ENCODE assay signal across 24 mouse cellular contexts in the genomic region with DNA sequence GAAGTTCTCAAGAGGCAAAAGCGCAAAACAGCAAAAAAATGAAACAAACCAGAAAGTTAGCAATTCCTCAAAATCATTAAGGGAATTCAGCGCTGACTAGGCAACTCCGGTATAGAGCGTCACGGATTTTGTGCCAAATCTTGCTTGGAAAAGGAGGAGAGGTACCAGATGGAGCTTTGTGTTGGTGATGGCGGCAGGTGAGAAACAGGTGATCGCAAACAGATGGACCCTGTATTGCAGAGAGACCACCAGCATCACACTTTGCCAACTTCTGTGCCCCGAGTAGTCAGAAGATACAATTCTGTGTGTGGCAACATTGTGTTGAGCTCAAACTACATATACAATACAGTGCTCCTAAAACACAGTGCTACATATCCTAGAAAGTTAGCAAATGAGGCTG.
DNase-seq lines count a peak whose midpoint lies in the region; ATAC-seq and TF ChIP-seq lines count a peak whose summit lies in the region.
"Had no signal": no experiment of that assay in that cellular context is flagged by ENCODE, and none has a peak within 500 bp of the region (broad histone marks: within the 10 kb centered on the region; RNA-seq: fewer than 3 reads in every experiment).

No protein-coding gene starts in this region.

- TF ChIP-seq CTCF in midbrain, postnatal 0 days (IDR thresholded peaks at IDR 0.05), result no peak

- no peak overlapping the region for H3K9ac ChIP-seq in forebrain, embryonic 16.5 days (replicated peaks; ENCODE audit: low read depth, low read length)
- H3K9ac ChIP-seq in forebrain, embryonic 11.5 days (ENCODE audit: low read length), result no peak overlapping the region
- H3K9ac ChIP-seq in midbrain, postnatal 0 days (replicated peaks; ENCODE audit: low read length, poor library complexity, severe bottlenecking), result no peak overlapping the region
- no peak overlapping the region for H3K9ac ChIP-seq in midbrain, embryonic 11.5 days (ENCODE audit: low read length)
- H3K9ac ChIP-seq: embryonic facial prominence, embryonic 13.5 days; heart, embryonic 15.5 days; hindbrain, embryonic 13.5 days; kidney, embryonic 15.5 days; liver, embryonic 12.5 days; liver, postnatal 0 days; midbrain, embryonic 12.5 days; neural tube, embryonic 13.5 days had no signal

- peaks cover 14% of the 10 kb centered on the region for H3K4me1 ChIP-seq in forebrain, embryonic 16.5 days (replicated peaks; ENCODE audit: control insufficient read depth, insufficient read depth, low read length)
- peaks cover 2% of the 10 kb centered on the region; the same call in 1 of the 2 replicates for H3K4me1 ChIP-seq in forebrain, embryonic 11.5 days (replicated peaks; ENCODE audit: control insufficient read depth, insufficient read depth, low read length)
- H3K4me1 ChIP-seq in midbrain, postnatal 0 days (ENCODE audit: insufficient read depth, low read length), result no peaks in the 10 kb centered on the region; the same call in 1 of the 2 replicates
- H3K4me1 ChIP-seq in midbrain, embryonic 11.5 days (ENCODE audit: control insufficient read depth, insufficient read depth, low read length), result no peaks in the 10 kb centered on the region
- H3K4me1 ChIP-seq: liver, embryonic 12.5 days had no signal

- 70% methylated on average over 8 of the region's 8 CpGs for WGBS in forebrain, embryonic 16.5 days
- WGBS in forebrain, embryonic 11.5 days, result 95% methylated on average over 8 of the region's 8 CpGs
- WGBS in midbrain, postnatal 0 days, result 94% methylated on average over 8 of the region's 8 CpGs
- 94% methylated on average over 8 of the region's 8 CpGs for WGBS in midbrain, embryonic 11.5 days

- H3K9me3 ChIP-seq in forebrain, embryonic 16.5 days (ENCODE audit: control insufficient read depth, low read length), result no peaks in the 10 kb centered on the region
- H3K9me3 ChIP-seq in forebrain, embryonic 11.5 days (ENCODE audit: control insufficient read depth, low read length), result no peaks in the 10 kb centered on the region
- H3K9me3 ChIP-seq in midbrain, postnatal 0 days (ENCODE audit: low read length), result no peaks in the 10 kb centered on the region
- no peaks in the 10 kb centered on the region for H3K9me3 ChIP-seq in midbrain, embryonic 11.5 days (ENCODE audit: control insufficient read depth, low read length)
- H3K9me3 ChIP-seq: embryonic facial prominence, embryonic 13.5 days; heart, embryonic 10.5 days; heart, embryonic 15.5 days; hindbrain, embryonic 13.5 days; kidney, embryonic 15.5 days; liver, embryonic 12.5 days; midbrain, embryonic 12.5 days; neural tube, embryonic 13.5 days had no signal

- H3K36me3 ChIP-seq in forebrain, embryonic 16.5 days (ENCODE audit: control insufficient read depth, insufficient read depth), result no peaks in the 10 kb centered on the region
- no peaks in the 10 kb centered on the region for H3K36me3 ChIP-seq in forebrain, embryonic 11.5 days (ENCODE audit: control insufficient read depth, insufficient read depth, low read length)
- H3K36me3 ChIP-seq in midbrain, postnatal 0 days (ENCODE audit: insufficient read depth, low read length), result no peaks in the 10 kb centered on the region
- H3K36me3 ChIP-seq in midbrain, embryonic 11.5 days (ENCODE audit: control insufficient read depth, insufficient read depth, low read length), result no peaks in the 10 kb centered on the region
- H3K36me3 ChIP-seq: embryonic facial prominence, embryonic 13.5 days; heart, embryonic 10.5 days; heart, embryonic 15.5 days; hindbrain, embryonic 13.5 days; kidney, embryonic 15.5 days; liver, embryonic 12.5 days; midbrain, embryonic 12.5 days; neural tube, embryonic 13.5 days had no signal

- no peak overlapping the region for H3K4me2 ChIP-seq in forebrain, embryonic 16.5 days (ENCODE audit: low read length)
- H3K4me2 ChIP-seq in forebrain, embryonic 11.5 days (ENCODE audit: low read depth, low read length, severe bottlenecking), result no peak overlapping the region
- H3K4me2 ChIP-seq in midbrain, postnatal 0 days (ENCODE audit: low read depth, low read length, poor library complexity, severe bottlenecking), result no peak overlapping the region
- H3K4me2 ChIP-seq in midbrain, embryonic 11.5 days, result no peak overlapping the region
- H3K4me2 ChIP-seq: embryonic facial prominence, embryonic 13.5 days; heart, embryonic 15.5 days; hindbrain, embryonic 13.5 days; kidney, embryonic 15.5 days; liver, embryonic 12.5 days; midbrain, embryonic 12.5 days; neural tube, embryonic 13.5 days had no signal

- peak; percentile 46 for ATAC-seq in forebrain, embryonic 16.5 days
- no peak for ATAC-seq in forebrain, embryonic 11.5 days (replicated peaks; ENCODE audit: low FRiP score)
- ATAC-seq in midbrain, postnatal 0 days (ENCODE audit: low FRiP score), result no peak
- ATAC-seq in midbrain, embryonic 11.5 days (ENCODE audit: low FRiP score), result no peak
- ATAC-seq: liver, embryonic 12.5 days; liver, postnatal 0 days had no signal

- H3K27ac ChIP-seq in forebrain, embryonic 16.5 days (ENCODE audit: low read length), result no peak overlapping the region
- H3K27ac ChIP-seq in forebrain, embryonic 11.5 days (ENCODE audit: low read depth, low read length), result no peak overlapping the region
- H3K27ac ChIP-seq in midbrain, postnatal 0 days (ENCODE audit: low read depth, low read length), result no peak overlapping the region
- H3K27ac ChIP-seq in midbrain, embryonic 11.5 days (ENCODE audit: low read depth, low read length), result no peak overlapping the region
- H3K27ac ChIP-seq: embryonic facial prominence, embryonic 13.5 days; heart, embryonic 10.5 days; heart, embryonic 15.5 days; hindbrain, embryonic 13.5 days; kidney, embryonic 15.5 days; liver, embryonic 12.5 days; midbrain, embryonic 12.5 days; neural tube, embryonic 13.5 days had no signal

- DNase-seq in cerebellum, postnatal 14 days, result peak; percentile 70 to 81
- DNase-seq in cerebellum, postnatal 4 days (ENCODE audit: low spot score in 2 of 2), result no peak
- DNase-seq in forebrain, embryonic 11.5 days (ENCODE audit: low spot score), result no peak
- peak; percentile 39 for DNase-seq in midbrain, postnatal 0 days (ENCODE audit: low spot score)
- DNase-seq in midbrain, embryonic 11.5 days (ENCODE audit: low spot score, missing footprints), result no peak
- DNase-seq in thymus, adult 18-20 months, result no peak
- DNase-seq: adrenal gland, postnatal 25 days; B cell, adult 2 months; gastrocnemius, postnatal 14 days; heart, postnatal 36 days; kidney, adult 18-20 months; kidney, postnatal 25 days; liver, postnatal 0 days; lung, postnatal 36 days; thymus, postnatal 4 days had no signal

- no peak overlapping the region for H3K4me3 ChIP-seq in forebrain, embryonic 16.5 days (replicated peaks; ENCODE audit: low read length)
- no peak overlapping the region for H3K4me3 ChIP-seq in forebrain, embryonic 11.5 days (ENCODE audit: low read depth, low read length)
- no peak overlapping the region for H3K4me3 ChIP-seq in midbrain, postnatal 0 days (ENCODE audit: low read depth, low read length)
- H3K4me3 ChIP-seq in midbrain, embryonic 11.5 days (ENCODE audit: low read depth, low read length), result no peak overlapping the region
- H3K4me3 ChIP-seq: embryonic facial prominence, embryonic 13.5 days; heart, embryonic 10.5 days; heart, embryonic 15.5 days; hindbrain, embryonic 13.5 days; kidney, embryonic 15.5 days; liver, embryonic 12.5 days; midbrain, embryonic 12.5 days; neural tube, embryonic 13.5 days had no signal

- no peaks in the 10 kb centered on the region for H3K27me3 ChIP-seq in forebrain, embryonic 16.5 days (replicated peaks; ENCODE audit: control insufficient read depth, insufficient read depth, low read length)
- no peaks in the 10 kb centered on the region for H3K27me3 ChIP-seq in forebrain, embryonic 11.5 days (ENCODE audit: control insufficient read depth, insufficient read depth, low read length)
- H3K27me3 ChIP-seq in midbrain, postnatal 0 days (ENCODE audit: insufficient read depth, low read length), result no peaks in the 10 kb centered on the region
- H3K27me3 ChIP-seq in midbrain, embryonic 11.5 days (ENCODE audit: control insufficient read depth, insufficient read depth, low read length), result no peaks in the 10 kb centered on the region
- H3K27me3 ChIP-seq: embryonic facial prominence, embryonic 13.5 days; heart, embryonic 15.5 days; hindbrain, embryonic 13.5 days; kidney, embryonic 15.5 days; liver, embryonic 12.5 days; midbrain, embryonic 12.5 days; neural tube, embryonic 13.5 days had no signal

Comparison
In these comparisons a context has a peak if more than half of its experiments do, and no peak if none do; other contexts are left out.
1. DNase-seq: peak in cerebellum, postnatal 14 days (2 of 2) and midbrain, postnatal 0 days (single experiment); none in cerebellum, postnatal 4 days (0 of 2), forebrain, embryonic 11.5 days (single experiment), midbrain, embryonic 11.5 days (single experiment) and thymus, adult 18-20 months (0 of 2).